Mouse (Mus musculus): ENCODE results near the gene Stmn1.
A peak's percentile ranks its signal among the peaks of the same experiment; 100 is the strongest.

GRCm38 (mm10) chr4:134476899-134477298, 8.8 kb downstream of the Stmn1 start:
- TF ChIP-seq CTCF (IDR thresholded peaks at IDR 0.05; ENCODE audit: low read depth, low read length) (0 out of 2 replicates have a peak, but pooled peaks have one; percentile 2), GATA1 (IDR thresholded peaks at IDR 0.05; ENCODE audit: borderline replicate concordance, low read length) (no peak), TAL1 (conservative IDR thresholded peaks at IDR 0.05; ENCODE audit: low read depth, low read length) (no peak), POLR2AphosphoS5 (IDR thresholded peaks at IDR 0.05; ENCODE audit: insufficient replicate concordance, low read depth, low read length) (no peak)
